Mouse (Mus musculus) bone marrow macrophage, adult 2 months (primary cell): ENCODE results near the gene Grxcr1.

Experiments used
- CTCF ChIP-seq: IDR thresholded peaks from 2 replicates; pipeline ENCODE4 v1.5.1; 2012; ENCODE audit warnings: low read depth, mild to moderate bottlenecking, low read length, moderate library complexity
- POLR2A ChIP-seq: IDR thresholded peaks from 2 replicates; pipeline ENCODE4 v1.6.1; 2012; ENCODE audit warnings: mild to moderate bottlenecking, low read depth, low read length, borderline replicate concordance

GRCm38 (mm10) chr5:68162503-68162902 is 130.9 kb downstream of the Grxcr1 start:
- no peak for TF ChIP-seq POLR2A
- no peak for TF ChIP-seq CTCF
